Mouse (Mus musculus) CH12.LX (cell line): Measurements from ENCODE around the gene Cmah. TPM values are rescaled to one million over a fixed set of nuclear protein-coding genes. Genes with fewer than 3 reads are reported as not detected.
A peak's percentile ranks its signal among the peaks of the same experiment; 100 is the strongest.

Experiments
- DNase-seq: peaks from one replicate; pipeline ENCODE4 v3.0.0-alpha.2; 2013; ENCODE audit errors: extremely low read depth
- H3K27ac ChIP-seq: 2 replicates; pipeline ENCODE4 v1.5.1; 2012; ENCODE audit warnings: low read depth, mild to moderate bottlenecking, control low read depth, moderate library complexity; ENCODE audit not compliant: insufficient read depth
- H3K27me3 ChIP-seq: replicated peaks from 2 replicates; pipeline ENCODE3; 2012; ENCODE audit warnings: inconsistent platforms
- H3K36me3 ChIP-seq, 2 experiments: replicated peaks in 1 of 2; 2 replicates each; pipeline versions ENCODE3 to v1.6.1; 2012; ENCODE audit warnings: inconsistent platforms in 1 of 2, low read length in 1 of 2, mild to moderate bottlenecking in 1 of 2, mixed read lengths in 1 of 2, moderate library complexity in 1 of 2; ENCODE audit not compliant: control insufficient read depth in 1 of 2, insufficient read depth in 1 of 2
- H3K4me1 ChIP-seq, 2 experiments: 2 replicates each; pipeline ENCODE4 v1.6.1; 2012; ENCODE audit warnings: inconsistent platforms in 1 of 2, moderate library complexity in 1 of 2; ENCODE audit not compliant: insufficient read depth in 2 of 2, control insufficient read depth in 1 of 2
- H3K4me2 ChIP-seq: 2 replicates; pipeline ENCODE4 v1.6.1; 2012; ENCODE audit warnings: low read depth, mild to moderate bottlenecking, control low read depth; ENCODE audit not compliant: poor library complexity, insufficient read depth, severe bottlenecking
- H3K4me3 ChIP-seq, 3 experiments: fragments of 150-350 bp in 1 of 3; sonication (generic) in 1 of 3; replicated peaks in 1 of 3; 2 replicates each; pipeline versions ENCODE3 to v1.5.1; 2011 to 2012; ENCODE audit warnings: low read depth in 2 of 3, low read length in 2 of 3, mild to moderate bottlenecking in 2 of 3, moderate library complexity in 2 of 3, control low read depth in 1 of 3, improper control_type of control experiment in 1 of 3, inconsistent platforms in 1 of 3, mixed read lengths in 1 of 3; ENCODE audit not compliant: poor library complexity in 1 of 3
- H3K79me2 ChIP-seq: replicated peaks from 2 replicates; pipeline ENCODE4 v1.6.1; 2012; ENCODE audit warnings: mild to moderate bottlenecking, moderate library complexity; ENCODE audit not compliant: control insufficient read depth, poor library complexity, insufficient read depth, severe bottlenecking; ENCODE audit errors: extremely low read depth
- H3K9ac ChIP-seq: 2 replicates; pipeline ENCODE4 v1.6.1; 2012; ENCODE audit warnings: low read depth, mild to moderate bottlenecking, control low read depth, moderate library complexity; ENCODE audit not compliant: insufficient read depth
- H3K9me3 ChIP-seq: replicated peaks from 2 replicates; pipeline ENCODE3; 2012; ENCODE audit warnings: low read length, inconsistent platforms, mixed read lengths
- BHLHE40 ChIP-seq: IDR thresholded peaks from 2 replicates; pipeline ENCODE4 v1.6.1; 2011; ENCODE audit warnings: mild to moderate bottlenecking, low read depth, low read length, improper control_type of control experiment
- CHD2 ChIP-seq: IDR thresholded peaks from 2 replicates; pipeline ENCODE4 v1.6.1; 2011; ENCODE audit warnings: low read length, improper control_type of control experiment
- CTCF ChIP-seq, 2 experiments: IDR thresholded peaks in 1 of 2; conservative IDR thresholded peaks in 1 of 2; 2 replicates each; pipeline ENCODE4 v1.5.1; 2011 to 2012; ENCODE audit warnings: low read depth in 2 of 2, low read length in 2 of 2, improper control_type of control experiment in 1 of 2, inconsistent platforms in 1 of 2, mild to moderate bottlenecking in 1 of 2, moderate library complexity in 1 of 2
- E2F4 ChIP-seq: IDR thresholded peaks from 2 replicates; pipeline ENCODE4 v1.6.1; 2011; ENCODE audit warnings: low read depth, low read length, improper control_type of control experiment; ENCODE audit not compliant: insufficient replicate concordance
- ELF1 ChIP-seq: IDR thresholded peaks from 2 replicates; pipeline ENCODE4 v1.6.1; 2014; ENCODE audit warnings: low read depth, mild to moderate bottlenecking, inconsistent platforms, low read length, improper control_type of control experiment
- EP300 ChIP-seq: IDR thresholded peaks from 2 replicates; pipeline ENCODE4 v1.6.1; 2011; ENCODE audit warnings: low read length, improper control_type of control experiment
- GABPA ChIP-seq: IDR thresholded peaks from 2 replicates; pipeline ENCODE4 v1.6.1; 2012; ENCODE audit warnings: low read depth, low read length, improper control_type of control experiment, inconsistent platforms; ENCODE audit not compliant: insufficient replicate concordance
- HCFC1 ChIP-seq: IDR thresholded peaks from 2 replicates; pipeline ENCODE4 v1.6.1; 2012; ENCODE audit warnings: low read depth, mild to moderate bottlenecking, inconsistent platforms, low read length, improper control_type of control experiment
- IRF4 ChIP-seq: IDR thresholded peaks from 2 replicates; pipeline ENCODE4 v1.6.1; 2014; ENCODE audit warnings: low read depth, mild to moderate bottlenecking, inconsistent platforms, low read length, improper control_type of control experiment
- JUN ChIP-seq: IDR thresholded peaks from 2 replicates; pipeline ENCODE4 v1.6.1; 2011; ENCODE audit warnings: low read depth, mild to moderate bottlenecking, low read length, improper control_type of control experiment, moderate library complexity; ENCODE audit not compliant: insufficient read depth
- KAT2A ChIP-seq: IDR thresholded peaks from 2 replicates; pipeline ENCODE4 v1.6.1; 2012; ENCODE audit warnings: low read length, improper control_type of control experiment, inconsistent platforms; ENCODE audit not compliant: insufficient replicate concordance
- MAFK ChIP-seq: IDR thresholded peaks from 2 replicates; pipeline ENCODE4 v1.6.1; 2011; ENCODE audit warnings: low read length, improper control_type of control experiment; ENCODE audit not compliant: insufficient replicate concordance
- MAX ChIP-seq: IDR thresholded peaks from 2 replicates; pipeline ENCODE4 v1.6.1; 2011; ENCODE audit warnings: low read length, improper control_type of control experiment
- MAZ ChIP-seq: IDR thresholded peaks from 2 replicates; pipeline ENCODE4 v1.6.1; 2012; ENCODE audit warnings: low read depth, mild to moderate bottlenecking, inconsistent platforms, low read length, improper control_type of control experiment, moderate library complexity
- MYC ChIP-seq: IDR thresholded peaks from 2 replicates; pipeline ENCODE4 v1.6.1; 2011; ENCODE audit warnings: low read depth, mild to moderate bottlenecking, improper control_type of control experiment, low read length
- NELFE ChIP-seq: IDR thresholded peaks from 2 replicates; pipeline ENCODE4 v1.6.1; 2011; ENCODE audit warnings: low read depth, low read length, improper control_type of control experiment
- NRF1 ChIP-seq: IDR thresholded peaks from 2 replicates; pipeline ENCODE4 v1.6.1; 2014; ENCODE audit warnings: low read depth, mild to moderate bottlenecking, inconsistent platforms, low read length, improper control_type of control experiment, moderate library complexity
- PAX5 ChIP-seq: IDR thresholded peaks from 2 replicates; pipeline ENCODE4 v1.6.1; 2012; ENCODE audit warnings: low read length, inconsistent platforms, mixed read lengths
- POLR2A ChIP-seq: IDR thresholded peaks from 2 replicates; pipeline ENCODE4 v1.6.1; 2011; ENCODE audit warnings: low read depth, mild to moderate bottlenecking, improper control_type of control experiment, low read length
- POLR2AphosphoS2 ChIP-seq: IDR thresholded peaks from 2 replicates; pipeline ENCODE4 v1.6.1; 2011; ENCODE audit warnings: low read depth, low read length, improper control_type of control experiment
- RAD21 ChIP-seq: IDR thresholded peaks from 2 replicates; pipeline ENCODE4 v1.6.1; 2011; ENCODE audit warnings: low read depth, mild to moderate bottlenecking, low read length, improper control_type of control experiment, moderate library complexity
- RCOR1 ChIP-seq: conservative IDR thresholded peaks from 2 replicates; pipeline ENCODE4 v1.6.1; 2012; ENCODE audit warnings: low read depth, mild to moderate bottlenecking, inconsistent platforms, low read length, improper control_type of control experiment
- TBP ChIP-seq: conservative IDR thresholded peaks from 2 replicates; pipeline ENCODE4 v1.6.1; 2011; ENCODE audit warnings: low read depth, low read length, improper control_type of control experiment
- TCF12 ChIP-seq: IDR thresholded peaks from 2 replicates; pipeline ENCODE4 v1.6.1; 2014; ENCODE audit warnings: low read depth, mild to moderate bottlenecking, inconsistent platforms, low read length, improper control_type of control experiment
- USF1 ChIP-seq: IDR thresholded peaks from 2 replicates; pipeline ENCODE4 v1.6.1; 2014; ENCODE audit warnings: low read depth, mild to moderate bottlenecking, inconsistent platforms, low read length, improper control_type of control experiment
- ZKSCAN1 ChIP-seq: IDR thresholded peaks from 2 replicates; pipeline ENCODE4 v1.6.1; 2012; ENCODE audit warnings: low read depth, inconsistent platforms, low read length, improper control_type of control experiment, borderline replicate concordance
- ZMIZ1 ChIP-seq: IDR thresholded peaks from 2 replicates; pipeline ENCODE4 v1.6.1; 2012; ENCODE audit warnings: low read depth, mild to moderate bottlenecking, inconsistent platforms, low read length, improper control_type of control experiment
- ZNF384 ChIP-seq: IDR thresholded peaks from 2 replicates; pipeline ENCODE4 v1.6.1; 2012; ENCODE audit warnings: low read depth, low read length, improper control_type of control experiment, inconsistent platforms
- dilution Hi-C: fragments of 300-500 bp; cut with MboI; formaldehyde crosslinking; loops from 2 replicates; pipeline ENCODE4 v1.14.3; 2020; ENCODE audit warnings: low sequenced_read_pairs; ENCODE audit not compliant: extremely low pct_unique_long_range_greater_than_20kb, extremely low pct_ligation_motif_present
- in situ Hi-C: fragments of 300-500 bp; cut with MboI; formaldehyde crosslinking; loops from 3 replicates; pipeline ENCODE4 v1.14.3; 2019; ENCODE audit warnings: low sequenced_read_pairs, low pct_ligation_motif_present, low pct_unique_long_range_greater_than_20kb, mixed read lengths
- polyA plus RNA-seq: library from polyadenylated mRNA; unstranded; fragments of >175 nt; gene quantifications from 2 replicates; pipeline ENCODE4 v1.2.1, GENCODE M21; 2012; ENCODE audit warnings: low read depth; ENCODE audit not compliant: insufficient read length
- total RNA-seq, 2 experiments: library from RNA; depleted of rRNA; stranded (reverse); fragments of 300-350 nt in 1 of 2; fragments of >200 nt in 1 of 2; gene quantifications; 2 replicates each; pipeline ENCODE4 v1.2.3; 2012 to 2014

Cmah gene
- total and polyA plus RNA-seq, 3 experiments: 5.0 to 17.4 (median 5.5) TPM

DNA sequence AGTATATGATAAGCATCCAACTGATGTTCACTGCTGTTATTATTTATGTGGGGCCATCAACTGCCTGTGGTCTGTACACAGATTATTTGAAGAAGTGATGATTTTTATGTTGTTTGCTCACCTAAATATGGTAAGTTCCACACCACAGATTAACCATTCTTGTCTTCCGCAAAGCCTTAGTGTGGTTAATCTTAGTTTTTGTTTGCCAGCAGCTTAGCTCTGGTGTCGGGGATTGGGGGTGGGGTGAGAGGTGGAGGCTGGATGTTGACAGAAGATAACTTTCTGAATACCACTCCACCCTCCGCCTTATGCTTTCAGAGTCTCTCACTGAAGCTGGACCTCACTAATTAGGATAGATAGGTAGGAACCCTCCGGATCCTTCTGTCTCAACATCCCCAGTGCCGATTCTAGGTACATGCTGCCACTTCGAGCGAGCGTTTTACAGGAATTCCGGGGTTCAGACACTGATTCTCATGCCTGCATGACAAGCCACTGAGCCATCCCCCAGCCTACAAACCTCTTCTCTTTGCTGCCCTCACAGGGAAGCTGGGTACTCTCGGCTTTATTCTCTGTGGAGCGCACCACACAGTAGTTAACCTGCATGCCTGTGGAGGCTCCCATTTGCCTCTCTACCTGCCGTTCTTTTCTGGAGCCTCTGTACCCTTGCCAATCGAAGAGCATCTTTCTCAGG lies 92.5 kb downstream of the Cmah start:
- dilution Hi-C loops: no loop called here

DNA sequence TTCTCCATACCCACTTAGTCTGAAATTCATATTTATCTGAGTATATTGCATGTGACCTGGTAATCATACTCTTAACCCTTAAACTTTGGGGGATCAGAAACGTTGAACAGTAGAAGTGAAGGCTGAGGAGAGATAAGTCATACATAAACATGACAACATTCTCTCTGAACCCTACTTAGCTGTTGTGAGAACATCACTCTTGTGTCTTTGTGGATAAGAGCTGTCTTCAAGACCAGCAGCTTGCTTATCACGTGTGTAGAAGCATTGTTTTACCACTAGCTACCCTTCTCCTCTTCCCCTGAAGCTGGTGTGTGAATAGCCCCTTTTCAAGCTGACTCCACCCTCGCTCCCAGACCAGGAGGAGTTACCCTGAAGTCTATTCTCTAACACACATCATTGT lies 94.8 kb downstream of the Cmah start:
- H3K36me3 ChIP-seq: peaks cover 8 to 66% of the 10 kb centered on the region in 2 experiments
- H3K4me2 ChIP-seq: no peak overlapping the region
- in situ Hi-C loops (loop anchor here (10.0 kb wide), 1 partner anchor 87 kb away; no protein-coding TSS in a partner anchor), dilution Hi-C loops (no loop called here)
- no peaks in the 10 kb centered on the region for H3K9me3 ChIP-seq
- peaks cover 11 to 36% of the 10 kb centered on the region in 2 experiments; a peak in 3 of 4 replicates for H3K4me1 ChIP-seq
- DNase-seq: no peak
- no peaks in the 10 kb centered on the region for H3K27me3 ChIP-seq
- H3K79me2 ChIP-seq: no peaks in the 10 kb centered on the region; the same call in none of the 2 replicates
- TF ChIP-seq HCFC1 (no peak), ZKSCAN1 (no peak), MYC (no peak), CTCF (conservative IDR thresholded peaks at IDR 0.05 in 1 of 2, IDR thresholded peaks at IDR 0.05 in 1 of 2; ENCODE audit: low read depth in 2 of 2, low read length in 2 of 2) (no peak), RCOR1 (no peak), ELF1 (no peak), KAT2A (no peak), TBP (no peak), CHD2 (no peak), ZMIZ1 (no peak), MAFK (no peak), IRF4 (no peak), NELFE (no peak), TCF12 (no peak)
- no peak overlapping the region for H3K4me3 ChIP-seq
- H3K9ac ChIP-seq: no peak overlapping the region
- H3K27ac ChIP-seq: no peak overlapping the region

More for the DNA sequence above, 92.5 kb downstream of the Cmah start:
- Histone ChIP-seq H3K27ac (no peak overlapping the region), H3K9me3 (no peaks in the 10 kb centered on the region), H3K27me3 (no peaks in the 10 kb centered on the region), H3K4me2 (peak overlapping the region; percentile 33; the same call in 1 of the 2 replicates), H3K9ac (no peak overlapping the region; the same call in 1 of the 2 replicates), H3K36me3 (peaks cover 8 to 52% of the 10 kb centered on the region in 2 experiments), H3K4me1 (peaks cover 13 to 45% of the 10 kb centered on the region in 2 experiments; a peak in 3 of 4 replicates), H3K79me2 (no peaks in the 10 kb centered on the region; the same call in 1 of the 2 replicates), H3K4me3 (no peak overlapping the region)
- TF ChIP-seq RCOR1 (no peak), JUN (no peak), E2F4 (no peak), ZMIZ1 (no peak), BHLHE40 (no peak), USF1 (no peak), MAZ (no peak), KAT2A (no peak), GABPA (no peak), POLR2A (no peak), MAX (no peak), IRF4 (no peak), PAX5 (no peak), ZNF384 (no peak), EP300 (no peak), POLR2AphosphoS2 (no peak), TCF12 (no peak), NRF1 (no peak), RAD21 (no peak), CHD2 (no peak)
- DNase-seq: no peak
- in situ Hi-C loops: loop anchor here (5.0 to 10.0 kb wide), 2 partner anchors 48 to 85 kb away; no protein-coding TSS in a partner anchor
